Mouse (Mus musculus): ENCODE data around the gene Dnm2. TPM values are rescaled to one million over a fixed set of nuclear protein-coding genes. Genes with fewer than 3 reads are reported as not detected.
A peak's percentile ranks its signal among the peaks of the same experiment; 100 is the strongest.
"Not testable (repeated sequence)": the region's sequence is repeated elsewhere in the genome, so short reads cannot be mapped to it uniquely, and the experiment has no call there.

Gene Dnm2
- polyA plus RNA-seq, 1 experiment: 67.9 TPM

DNA sequence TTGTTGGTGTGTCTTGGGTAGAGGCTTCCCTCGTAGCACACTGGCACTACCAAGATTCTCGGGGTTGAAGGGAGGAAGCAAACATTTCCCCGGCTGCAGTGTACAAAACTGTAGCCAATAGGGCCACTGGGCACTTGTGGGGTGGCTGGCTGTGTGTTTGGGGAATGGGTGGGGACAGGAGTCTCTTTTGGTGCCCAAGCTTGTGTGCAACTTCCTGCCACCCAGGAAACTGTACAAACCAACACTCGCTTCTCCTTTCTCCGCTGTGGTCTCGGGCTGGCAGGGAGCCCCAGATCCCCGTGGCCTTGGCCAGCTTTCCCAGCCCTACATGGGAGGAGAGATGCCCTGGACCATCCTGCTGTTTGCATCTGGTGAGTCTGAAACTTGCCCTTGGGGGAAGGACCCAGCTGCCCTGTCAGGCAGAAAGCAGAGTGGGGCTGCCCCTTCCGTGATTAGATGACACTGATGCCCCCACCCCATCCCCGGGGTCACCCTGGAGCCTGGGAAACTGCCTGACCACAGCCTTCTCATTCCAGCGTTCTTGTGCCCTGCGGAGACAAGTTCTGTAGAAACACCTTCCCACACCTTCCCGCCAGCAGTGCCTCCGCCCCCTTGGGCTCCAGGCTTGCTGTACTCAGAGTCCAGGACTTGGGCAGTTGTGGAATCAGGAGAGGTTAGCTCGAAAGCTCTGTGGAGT is 101.4 kb downstream of the Dnm2 start, which contains the start of gene AB124611:
Gene AB124611 (plus strand): TSS at position 240 of the 697 bp plus-strand sequence.
- TF ChIP-seq CTCF (IDR thresholded peaks at IDR 0.05; ENCODE audit: extremely low read depth, insufficient read depth, low read length) (no peak), POLR2A (IDR thresholded peaks at IDR 0.05; ENCODE audit: extremely low read depth, insufficient read depth, low read length) (no peak)
- Histone ChIP-seq H3K4me3 (ENCODE audit: insufficient read depth, low read length) (no peak within 1 kb of the TSS), H3K4me1 (ENCODE audit: control insufficient read depth, insufficient read depth, low read length) (no peaks in the 10 kb centered on the region), H3K27ac (ENCODE audit: insufficient read depth, low read length) (no peak within 1 kb of the TSS)

DNA sequence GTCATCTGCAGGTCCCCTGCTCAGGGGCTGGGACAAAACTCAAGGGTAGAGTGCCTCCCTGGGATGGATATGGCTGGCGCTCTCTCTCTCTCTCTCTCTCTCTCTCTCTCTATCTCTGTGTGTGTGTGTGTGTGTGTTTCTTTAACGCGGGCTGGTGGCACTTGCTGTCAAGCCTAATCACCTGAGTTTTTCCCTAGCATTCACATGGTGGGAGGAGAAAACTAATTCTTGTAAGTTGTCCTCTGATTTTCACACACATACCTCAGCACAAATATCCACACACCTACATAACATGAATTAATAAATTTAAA is 101.9 kb downstream of the Dnm2 start:
- TF ChIP-seq CTCF (IDR thresholded peaks at IDR 0.05; ENCODE audit: extremely low read depth, insufficient read depth, low read length): no peak
- TF ChIP-seq POLR2A (IDR thresholded peaks at IDR 0.05; ENCODE audit: extremely low read depth, insufficient read depth, low read length): no peak
- Histone ChIP-seq H3K27ac (ENCODE audit: insufficient read depth, low read length) (no peak overlapping the region), H3K4me1 (ENCODE audit: control insufficient read depth, insufficient read depth, low read length) (no peaks in the 10 kb centered on the region), H3K4me3 (ENCODE audit: insufficient read depth, low read length) (no peak overlapping the region)

DNA sequence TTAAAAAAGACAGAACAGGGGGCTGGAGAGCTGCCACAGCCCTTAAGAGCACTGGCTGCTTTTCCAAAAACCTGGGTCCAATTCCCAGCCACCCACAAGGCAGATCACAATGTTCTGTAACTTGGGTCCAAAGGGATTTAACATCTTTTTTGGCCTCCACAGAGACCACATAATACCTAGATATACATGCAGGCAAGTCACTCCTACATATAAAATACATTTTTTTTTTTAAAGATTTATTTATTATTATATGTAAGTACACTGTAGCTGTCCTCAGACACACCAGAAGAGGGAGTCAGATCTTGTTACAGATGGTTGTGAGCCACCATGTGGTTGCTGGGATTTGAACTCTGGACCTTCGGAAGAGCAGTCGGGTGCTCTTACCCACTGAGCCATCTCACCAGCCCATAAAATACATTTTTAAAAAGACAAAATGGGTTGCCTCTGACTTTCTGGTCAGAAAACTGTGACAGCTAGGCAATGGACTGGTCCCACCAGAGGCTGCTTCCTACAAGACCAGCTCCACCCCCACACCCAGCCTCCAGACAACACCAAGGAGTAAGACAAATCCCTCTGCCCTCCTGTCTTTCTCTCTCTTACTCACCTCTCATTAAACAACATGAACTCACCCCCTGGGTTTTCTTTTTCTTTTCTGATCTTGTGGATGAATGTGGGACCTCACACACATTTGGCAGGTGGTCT is 102.5 kb downstream of the Dnm2 start:
- TF ChIP-seq POLR2A (IDR thresholded peaks at IDR 0.05; ENCODE audit: extremely low read depth, insufficient read depth, low read length) (no peak), CTCF (IDR thresholded peaks at IDR 0.05; ENCODE audit: extremely low read depth, insufficient read depth, low read length) (no peak)
- Histone ChIP-seq H3K4me1 (ENCODE audit: control insufficient read depth, insufficient read depth, low read length) (no peaks in the 10 kb centered on the region), H3K27ac (ENCODE audit: insufficient read depth, low read length) (no peak overlapping the region), H3K4me3 (ENCODE audit: insufficient read depth, low read length) (no peak overlapping the region)

DNA sequence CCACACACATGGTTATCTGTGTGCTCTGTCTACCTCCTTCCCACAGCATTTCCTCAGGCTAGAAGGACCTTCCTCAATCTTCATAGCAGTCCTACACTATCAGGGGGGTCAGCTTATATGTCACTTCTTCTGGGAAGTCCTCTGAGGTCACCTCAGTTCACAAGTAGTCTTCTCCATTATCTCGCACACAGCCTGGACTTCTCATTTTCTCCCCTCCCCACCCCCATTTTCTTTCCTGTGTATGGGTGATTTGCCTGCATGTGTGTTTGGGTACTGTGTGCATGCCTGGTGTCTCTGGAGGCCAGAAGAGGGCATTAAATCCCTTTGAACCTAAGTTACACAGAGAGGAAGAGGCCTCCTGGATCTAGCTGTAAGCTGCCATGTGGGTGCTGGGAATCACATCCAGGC is 103.2 kb downstream of the Dnm2 start:
- no peak overlapping the region for H3K4me3 ChIP-seq (ENCODE audit: insufficient read depth, low read length)
- TF ChIP-seq CTCF (IDR thresholded peaks at IDR 0.05; ENCODE audit: extremely low read depth, insufficient read depth, low read length) (no peak), POLR2A (IDR thresholded peaks at IDR 0.05; ENCODE audit: extremely low read depth, insufficient read depth, low read length) (no peak)
- no peaks in the 10 kb centered on the region for H3K4me1 ChIP-seq (ENCODE audit: control insufficient read depth, insufficient read depth, low read length)
- no peak overlapping the region for H3K27ac ChIP-seq (ENCODE audit: insufficient read depth, low read length)

DNA sequence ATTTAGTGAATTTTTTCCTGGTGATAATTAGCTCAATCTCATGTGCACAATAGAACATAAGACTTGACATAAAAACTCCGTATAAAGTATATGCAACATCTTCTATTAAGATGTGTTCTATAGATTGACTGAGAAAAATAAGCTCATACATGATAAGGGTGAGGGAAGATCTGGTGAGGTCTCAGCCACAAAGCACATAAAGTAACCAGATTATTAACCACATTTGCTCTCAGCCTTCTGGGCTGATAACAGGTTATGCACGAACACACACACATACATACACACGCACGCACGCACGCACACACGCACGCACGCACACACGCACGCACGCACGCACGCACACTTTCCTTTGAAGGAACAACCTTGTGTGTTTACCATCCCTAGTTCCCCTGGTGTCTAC is 111.8 kb downstream of the Dnm2 start:
- no peak for TF ChIP-seq CTCF (IDR thresholded peaks at IDR 0.05; ENCODE audit: extremely low read depth, insufficient read depth, low read length)
- no peak for TF ChIP-seq POLR2A (IDR thresholded peaks at IDR 0.05; ENCODE audit: extremely low read depth, insufficient read depth, low read length)
- Histone ChIP-seq H3K27ac (ENCODE audit: insufficient read depth, low read length) (no peak overlapping the region), H3K4me3 (ENCODE audit: insufficient read depth, low read length) (no peak overlapping the region), H3K4me1 (ENCODE audit: control insufficient read depth, insufficient read depth, low read length) (no peaks in the 10 kb centered on the region)

DNA sequence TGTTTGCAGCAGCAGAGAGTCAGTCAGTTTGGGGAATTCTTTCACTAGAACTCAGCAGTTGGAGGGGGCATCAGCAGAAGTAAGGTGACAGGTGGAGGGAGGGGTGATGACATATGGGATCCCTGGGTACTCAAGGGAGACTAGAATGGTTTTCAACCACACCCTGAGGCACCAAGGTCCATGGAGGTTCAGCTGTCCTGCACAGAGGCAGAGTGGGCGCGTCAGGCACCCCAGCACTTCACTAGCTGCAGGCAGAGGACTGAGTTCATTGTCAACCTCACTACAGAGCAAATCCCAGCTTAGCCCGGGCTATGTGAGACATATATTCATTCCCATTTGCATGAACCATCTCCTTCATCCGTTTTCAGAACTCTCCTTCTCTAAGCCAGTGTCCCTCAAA is 112.3 kb downstream of the Dnm2 start:
- Histone ChIP-seq H3K27ac (ENCODE audit: insufficient read depth, low read length) (no peak overlapping the region), H3K4me3 (ENCODE audit: insufficient read depth, low read length) (no peak overlapping the region), H3K4me1 (ENCODE audit: control insufficient read depth, insufficient read depth, low read length) (no peaks in the 10 kb centered on the region)
- TF ChIP-seq POLR2A (IDR thresholded peaks at IDR 0.05; ENCODE audit: extremely low read depth, insufficient read depth, low read length): no peak
- TF ChIP-seq CTCF (IDR thresholded peaks at IDR 0.05; ENCODE audit: extremely low read depth, insufficient read depth, low read length): no peak

DNA sequence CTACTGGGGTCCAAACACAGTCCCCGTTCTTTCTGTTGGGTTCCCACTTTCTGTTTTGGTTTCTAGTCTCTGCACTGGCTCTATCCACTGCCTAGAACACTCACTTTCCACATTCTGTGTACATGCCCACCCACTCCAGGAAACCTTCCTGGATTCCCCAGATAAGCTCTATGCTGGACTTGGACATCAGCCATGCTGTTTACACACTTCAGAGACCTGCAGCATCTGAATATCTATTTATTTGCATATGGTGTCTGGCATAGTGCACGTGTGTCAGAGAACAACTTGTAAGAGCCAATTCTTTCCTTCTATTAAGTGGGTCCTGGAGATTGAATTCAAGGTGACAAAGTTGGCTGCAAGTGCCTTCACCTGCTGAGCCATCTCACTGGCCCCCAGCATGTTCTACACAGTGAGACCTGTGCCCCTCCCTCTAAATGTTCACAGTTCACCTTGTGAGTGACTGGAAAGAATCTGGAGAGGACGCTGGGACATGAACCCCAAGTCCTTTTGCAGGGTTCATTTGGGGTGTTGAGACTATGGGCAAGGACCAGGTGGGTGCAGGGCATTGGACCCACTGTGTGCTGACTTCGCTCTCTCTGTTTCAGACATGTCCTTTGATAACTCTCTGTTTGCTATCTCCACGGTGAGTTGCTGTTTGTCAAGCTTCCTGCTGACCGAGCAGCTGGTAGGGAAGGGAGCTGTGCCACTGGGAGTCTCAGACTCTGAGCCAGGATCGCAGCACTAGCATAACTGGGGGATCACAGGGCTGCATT is 115.5 kb downstream of the Dnm2 start:
- Histone ChIP-seq H3K27ac (ENCODE audit: insufficient read depth, low read length) (no peak overlapping the region), H3K4me3 (ENCODE audit: insufficient read depth, low read length) (no peak overlapping the region)
- TF ChIP-seq POLR2A (IDR thresholded peaks at IDR 0.05; ENCODE audit: extremely low read depth, insufficient read depth, low read length): no peak
- TF ChIP-seq CTCF (IDR thresholded peaks at IDR 0.05; ENCODE audit: extremely low read depth, insufficient read depth, low read length): no peak

DNA sequence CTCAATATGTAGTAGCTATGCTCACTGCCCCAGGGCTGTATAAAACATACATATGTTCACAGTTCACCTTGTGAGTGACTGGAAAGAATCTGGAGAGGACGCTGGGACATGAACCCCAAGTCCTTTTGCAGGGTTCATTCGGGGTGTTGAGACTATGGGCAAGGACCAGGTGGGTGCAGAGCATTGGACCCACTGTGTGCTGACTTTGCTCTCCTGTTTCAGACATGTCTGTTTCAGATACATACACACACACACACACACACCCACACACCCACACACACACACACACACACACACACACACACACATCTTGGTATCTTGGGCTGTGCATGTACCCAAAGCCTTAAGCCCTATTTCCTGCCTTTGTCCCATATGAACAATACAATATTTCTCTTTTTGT is 117.3 kb downstream of the Dnm2 start:
- H3K4me1 ChIP-seq (ENCODE audit: control insufficient read depth, insufficient read depth, low read length); H3K4me3 ChIP-seq (ENCODE audit: insufficient read depth, low read length); H3K27ac ChIP-seq (ENCODE audit: insufficient read depth, low read length): not testable (repeated sequence)

More for the DNA sequence above, 115.5 kb downstream of the Dnm2 start:
- no peaks in the 10 kb centered on the region for H3K4me1 ChIP-seq (ENCODE audit: control insufficient read depth, insufficient read depth, low read length)

DNA sequence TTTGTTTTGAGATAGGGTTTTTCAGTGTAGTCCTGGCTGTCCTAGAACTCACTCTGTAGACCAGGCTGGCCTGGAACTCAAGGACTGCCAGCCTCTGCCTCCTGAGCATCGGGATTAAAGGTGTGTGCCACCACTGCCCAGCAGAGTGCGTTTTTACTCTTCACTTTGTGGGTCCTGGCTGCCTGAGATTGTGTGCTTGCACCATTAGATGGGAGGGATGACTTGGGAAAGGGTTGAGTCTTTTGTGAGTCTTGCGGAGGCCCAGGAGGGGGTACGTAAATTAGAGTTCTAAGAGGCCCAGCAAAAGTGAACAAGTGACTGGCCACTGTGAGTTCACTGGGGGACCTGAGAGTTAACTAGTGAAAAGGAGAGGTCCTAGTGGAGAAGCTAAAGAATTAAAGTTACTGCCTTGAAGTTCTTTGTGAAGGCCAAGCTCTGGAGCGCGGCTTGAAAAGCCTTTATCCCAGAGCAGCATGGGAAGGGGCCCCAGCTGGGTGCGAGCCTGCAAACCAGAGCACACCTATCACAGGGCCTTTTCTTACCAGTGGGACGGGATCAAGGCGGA is 120.7 kb downstream of the Dnm2 start:
- H3K27ac ChIP-seq (ENCODE audit: insufficient read depth, low read length): no peak overlapping the region

More for the DNA sequence above, 120.7 kb downstream of the Dnm2 start:
- H3K4me3 ChIP-seq (ENCODE audit: insufficient read depth, low read length): peak overlapping the region; percentile 51
- no peaks in the 10 kb centered on the region for H3K4me1 ChIP-seq (ENCODE audit: control insufficient read depth, insufficient read depth, low read length)
- TF ChIP-seq POLR2A (IDR thresholded peaks at IDR 0.05; ENCODE audit: extremely low read depth, insufficient read depth, low read length) (no peak), CTCF (IDR thresholded peaks at IDR 0.05; ENCODE audit: extremely low read depth, insufficient read depth, low read length) (no peak)
